Mouse (Mus musculus) thymus, adult 2 months (tissue): ENCODE measurements around the gene Atp11a.

Experiments used
- CTCF ChIP-seq: fragments of 200-500 bp; IDR thresholded peaks from 2 replicates; pipeline ENCODE4 v1.5.1; 2012; ENCODE audit warnings: mild to moderate bottlenecking, control low read depth, low read length, moderate library complexity, borderline replicate concordance; ENCODE audit not compliant: control insufficient read depth, poor library complexity, insufficient read depth; ENCODE audit errors: extremely low read depth
- POLR2A ChIP-seq: fragments of 200-500 bp; IDR thresholded peaks from 2 replicates; pipeline ENCODE4 v1.6.1; 2012; ENCODE audit warnings: mild to moderate bottlenecking, low read length, control low read depth, moderate library complexity; ENCODE audit not compliant: control insufficient read depth, poor library complexity, insufficient read depth; ENCODE audit errors: extremely low read depth

GRCm38 (mm10) chr8:12786261-12786957, 29.6 kb downstream of the Atp11a start:
- no peak for TF ChIP-seq POLR2A
- TF ChIP-seq CTCF, result no peak
